Mouse (Mus musculus): ENCODE results near the gene 4833420G17Rik. TPM values are rescaled to one million over a fixed set of nuclear protein-coding genes. Genes with fewer than 3 reads are reported as not detected.

The 4833420G17Rik gene
- polyA plus RNA-seq, 1 experiment from 2014 or later, result 24.3 TPM

- H3K9me3 ChIP-seq (ENCODE audit: control insufficient read depth), result no peaks in the 10 kb centered on the region
- H3K27me3 ChIP-seq (replicated peaks; ENCODE audit: control insufficient read depth, insufficient read depth, low read length), result no peaks in the 10 kb centered on the region
- 89% methylated on average over 1 of the region's 1 CpGs for WGBS
- ATAC-seq, result no peak
- no peak overlapping the region for H3K4me3 ChIP-seq (ENCODE audit: low read depth, low read length)
- H3K27ac ChIP-seq (ENCODE audit: low read depth, low read length), result no peak overlapping the region
- H3K4me1 ChIP-seq (replicated peaks; ENCODE audit: control insufficient read depth, insufficient read depth, low read length), result no peaks in the 10 kb centered on the region
- H3K9ac ChIP-seq (ENCODE audit: low read depth, low read length), result no peak overlapping the region
- TF ChIP-seq CTCF (IDR thresholded peaks at IDR 0.05; ENCODE audit: low read depth), result no peak
- no peak overlapping the region for H3K4me2 ChIP-seq (replicated peaks; ENCODE audit: low read depth)
- peaks cover 52% of the 10 kb centered on the region for H3K36me3 ChIP-seq (ENCODE audit: control insufficient read depth, insufficient read depth)
Observed at GRCm38 (mm10) chr13:119442244-119442643, 20.3 kb upstream of the 4833420G17Rik start.

GRCm38 (mm10) chr13:119453563-119453962 is 9.0 kb upstream of the 4833420G17Rik start:
- H3K4me3 ChIP-seq (ENCODE audit: low read depth, low read length), result no peak overlapping the region
- WGBS, result 89% methylated on average over 4 of the region's 4 CpGs
- H3K4me2 ChIP-seq (replicated peaks; ENCODE audit: low read depth), result no peak overlapping the region
- ATAC-seq, result no peak
- H3K9me3 ChIP-seq (ENCODE audit: control insufficient read depth), result no peaks in the 10 kb centered on the region
- no peak for TF ChIP-seq CTCF (IDR thresholded peaks at IDR 0.05; ENCODE audit: low read depth)
- H3K9ac ChIP-seq (ENCODE audit: low read depth, low read length), result no peak overlapping the region
- H3K27me3 ChIP-seq (replicated peaks; ENCODE audit: control insufficient read depth, insufficient read depth, low read length), result no peaks in the 10 kb centered on the region
- no peak overlapping the region for H3K27ac ChIP-seq (ENCODE audit: low read depth, low read length)
- no peaks in the 10 kb centered on the region for H3K4me1 ChIP-seq (replicated peaks; ENCODE audit: control insufficient read depth, insufficient read depth, low read length)
- peaks cover 52% of the 10 kb centered on the region for H3K36me3 ChIP-seq (ENCODE audit: control insufficient read depth, insufficient read depth)

- Histone ChIP-seq H3K4me1 (replicated peaks; ENCODE audit: control insufficient read depth, insufficient read depth, low read length) (no peaks in the 10 kb centered on the region), H3K36me3 (ENCODE audit: control insufficient read depth, insufficient read depth) (peaks cover 57% of the 10 kb centered on the region), H3K4me2 (replicated peaks; ENCODE audit: low read depth) (no peak overlapping the region), H3K27me3 (replicated peaks; ENCODE audit: control insufficient read depth, insufficient read depth, low read length) (no peaks in the 10 kb centered on the region), H3K27ac (ENCODE audit: low read depth, low read length) (no peak overlapping the region), H3K9me3 (ENCODE audit: control insufficient read depth) (no peaks in the 10 kb centered on the region), H3K9ac (ENCODE audit: low read depth, low read length) (no peak overlapping the region), H3K4me3 (ENCODE audit: low read depth, low read length) (no peak overlapping the region)
- TF ChIP-seq CTCF (IDR thresholded peaks at IDR 0.05; ENCODE audit: low read depth), result no peak
- no peak for ATAC-seq
Observed at GRCm38 (mm10) chr13:119455082-119455481, 7.5 kb upstream of the 4833420G17Rik start.

DNA sequence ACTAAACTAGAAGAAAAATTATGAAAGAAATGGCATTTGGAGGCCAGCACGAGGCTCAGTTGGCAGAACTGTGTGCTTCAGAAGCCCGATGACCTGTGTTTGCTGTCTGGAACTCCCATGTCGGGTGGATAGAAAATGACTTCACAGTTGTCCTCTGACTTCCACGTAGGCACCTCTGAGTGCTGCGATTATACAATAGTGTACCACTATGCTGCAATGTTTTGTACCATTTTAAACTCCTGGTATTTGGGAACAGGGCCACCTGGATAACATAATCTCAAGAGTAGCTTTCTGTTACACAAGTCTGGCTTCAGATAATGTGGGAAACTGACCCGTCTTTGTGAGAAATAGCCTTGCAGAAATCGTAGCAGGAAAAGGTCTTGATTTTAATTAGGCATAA is 6.2 kb upstream of the 4833420G17Rik start:
- Histone ChIP-seq H3K27me3 (replicated peaks; ENCODE audit: control insufficient read depth, insufficient read depth, low read length) (no peaks in the 10 kb centered on the region), H3K27ac (ENCODE audit: low read depth, low read length) (no peak overlapping the region), H3K9ac (ENCODE audit: low read depth, low read length) (no peak overlapping the region), H3K4me3 (ENCODE audit: low read depth, low read length) (no peak overlapping the region), H3K4me1 (replicated peaks; ENCODE audit: control insufficient read depth, insufficient read depth, low read length) (no peaks in the 10 kb centered on the region), H3K4me2 (replicated peaks; ENCODE audit: low read depth) (no peak overlapping the region), H3K9me3 (ENCODE audit: control insufficient read depth) (no peaks in the 10 kb centered on the region), H3K36me3 (ENCODE audit: control insufficient read depth, insufficient read depth) (peaks cover 45% of the 10 kb centered on the region)
- TF ChIP-seq CTCF (IDR thresholded peaks at IDR 0.05; ENCODE audit: low read depth), result no peak
- 89% methylated on average over 7 of the region's 7 CpGs for WGBS
- ATAC-seq, result no peak

DNA sequence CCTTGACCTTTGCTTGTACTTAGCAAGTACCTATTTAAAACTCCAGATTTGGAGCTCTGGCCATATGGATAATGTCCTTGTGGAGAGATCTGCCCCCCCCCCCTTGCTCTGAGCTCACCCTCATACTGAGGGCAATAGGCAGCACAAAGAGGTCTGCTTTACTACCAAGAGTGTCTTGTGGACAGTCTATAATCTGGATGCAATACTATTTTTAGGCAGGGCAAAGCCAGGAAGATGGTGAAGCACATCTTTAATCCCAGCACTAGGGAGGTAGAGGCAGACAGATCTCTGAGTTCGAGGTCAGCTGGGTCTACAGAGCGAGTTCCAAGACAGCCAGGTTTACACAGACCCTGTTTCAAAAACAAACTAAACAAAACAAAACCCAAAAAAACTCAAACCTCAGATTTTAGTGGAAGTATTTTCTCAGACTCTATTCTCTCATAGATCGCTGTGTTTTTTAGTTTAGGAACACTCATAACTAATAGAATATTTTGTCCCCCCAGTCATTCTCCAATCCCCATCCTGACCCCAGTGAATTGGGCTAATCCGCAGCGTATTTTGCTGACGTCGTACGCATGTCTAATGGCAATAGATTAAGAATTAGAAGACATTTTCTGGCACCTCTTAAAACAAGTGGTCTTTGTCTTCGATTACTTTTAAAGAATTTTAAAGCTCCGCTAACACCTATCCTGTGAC is 520 bp upstream of the 4833420G17Rik start:
- 3% methylated on average over 10 of the region's 10 CpGs for WGBS
- Histone ChIP-seq H3K9me3 (ENCODE audit: control insufficient read depth) (no peaks in the 10 kb centered on the region), H3K4me2 (replicated peaks; ENCODE audit: low read depth) (peak overlapping the region; percentile 68), H3K27ac (ENCODE audit: low read depth, low read length) (peak overlapping the region; percentile 78), H3K4me3 (ENCODE audit: low read depth, low read length) (peak overlapping the region; percentile 75), H3K27me3 (replicated peaks; ENCODE audit: control insufficient read depth, insufficient read depth, low read length) (no peaks in the 10 kb centered on the region), H3K4me1 (replicated peaks; ENCODE audit: control insufficient read depth, insufficient read depth, low read length) (no peaks in the 10 kb centered on the region), H3K9ac (ENCODE audit: low read depth, low read length) (peak overlapping the region; percentile 72), H3K36me3 (ENCODE audit: control insufficient read depth, insufficient read depth) (peaks cover 21% of the 10 kb centered on the region)
- peak; percentile 62 for ATAC-seq
- TF ChIP-seq CTCF (IDR thresholded peaks at IDR 0.05; ENCODE audit: low read depth), result no peak

GRCm38 (mm10) chr13:119476631-119477030 is 14.1 kb downstream of the 4833420G17Rik start:
- no peak overlapping the region for H3K4me2 ChIP-seq (replicated peaks; ENCODE audit: low read depth)
- no peaks in the 10 kb centered on the region for H3K27me3 ChIP-seq (replicated peaks; ENCODE audit: control insufficient read depth, insufficient read depth, low read length)
- no peak overlapping the region for H3K9ac ChIP-seq (ENCODE audit: low read depth, low read length)
- H3K4me1 ChIP-seq (replicated peaks; ENCODE audit: control insufficient read depth, insufficient read depth, low read length), result no peaks in the 10 kb centered on the region
- H3K36me3 ChIP-seq (ENCODE audit: control insufficient read depth, insufficient read depth), result peaks cover 67% of the 10 kb centered on the region
- 89% methylated on average over 9 of the region's 9 CpGs for WGBS
- no peak for TF ChIP-seq CTCF (IDR thresholded peaks at IDR 0.05; ENCODE audit: low read depth)
- no peak for ATAC-seq
- no peaks in the 10 kb centered on the region for H3K9me3 ChIP-seq (ENCODE audit: control insufficient read depth)
- H3K27ac ChIP-seq (ENCODE audit: low read depth, low read length), result no peak overlapping the region
- no peak overlapping the region for H3K4me3 ChIP-seq (ENCODE audit: low read depth, low read length)

All from intestine, postnatal 0 days (tissue).